Mouse (Mus musculus): ENCODE measurements at regions not wholly inside any gene's neighbourhood (a gene's known extent, or its start where the extent isn't known, plus 50 kb on each side); places are given as distances from the start of the nearest gene placed in this dataset.
A peak's percentile ranks its signal among the peaks of the same experiment; 100 is the strongest.

DNA sequence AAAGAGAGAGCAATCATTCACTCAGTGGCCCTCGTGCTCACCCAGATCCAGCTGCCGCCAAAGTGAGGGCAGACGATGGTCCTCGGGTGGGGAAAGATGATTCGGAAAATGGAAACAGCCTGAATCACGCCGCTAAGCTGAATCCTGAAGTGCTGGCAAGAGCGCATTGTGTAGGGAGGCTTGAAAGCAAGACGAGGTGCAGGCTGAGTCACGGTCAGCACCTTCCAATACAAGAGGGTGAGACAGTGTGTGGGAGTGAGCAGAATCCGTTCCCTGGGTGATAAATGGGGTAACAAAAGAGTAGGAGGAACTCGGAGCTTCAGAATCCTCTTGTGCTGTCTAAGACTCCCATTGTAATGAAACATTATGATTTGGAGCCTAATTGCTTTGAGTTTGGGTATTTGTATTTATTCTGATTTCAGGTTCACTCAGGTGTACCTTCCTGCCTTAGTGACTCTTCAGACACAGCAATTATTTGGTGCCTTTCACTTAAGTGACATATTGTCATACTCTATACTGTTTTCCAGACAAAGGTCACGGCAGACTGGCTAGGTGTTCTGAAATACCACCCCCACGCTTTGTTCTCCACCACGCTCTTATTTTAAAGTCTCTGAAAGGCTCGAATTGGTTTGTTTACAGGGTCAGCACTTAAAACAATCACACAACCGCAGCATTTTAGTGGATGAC lies 70.0 kb downstream of the Mbip start:
- Histone ChIP-seq H3K9me3 (no peaks in the 10 kb centered on the region), H3K27me3 (no peaks in the 10 kb centered on the region), H3K4me1 (no peaks in the 10 kb centered on the region), H3K4me2 (replicated peaks) (no peak overlapping the region), H3K9ac (replicated peaks) (no peak overlapping the region), H3K4me3 (no peak overlapping the region), H3K36me3 (no peaks in the 10 kb centered on the region), H3K27ac (replicated peaks) (no peak overlapping the region)
- 38% methylated on average over 17 of the region's 17 CpGs for WGBS
- no peak for ATAC-seq (replicated peaks)

GRCm38 (mm10) chr12:56265049-56265448 lies 80.6 kb downstream of the Mbip start:
- H3K27me3 ChIP-seq, result no peaks in the 10 kb centered on the region
- no peak overlapping the region for H3K4me2 ChIP-seq (replicated peaks)
- no peak overlapping the region for H3K4me3 ChIP-seq
- no peak overlapping the region for H3K9ac ChIP-seq (replicated peaks)
- no peaks in the 10 kb centered on the region for H3K4me1 ChIP-seq
- H3K9me3 ChIP-seq, result no peaks in the 10 kb centered on the region
- no peak for ATAC-seq (replicated peaks)
- H3K27ac ChIP-seq (replicated peaks), result no peak overlapping the region
- WGBS, result 71% methylated on average over 6 of the region's 6 CpGs
- H3K36me3 ChIP-seq, result no peaks in the 10 kb centered on the region

GRCm38 (mm10) chr12:56261471-56261870 lies 84.2 kb downstream of the Mbip start:
- no peaks in the 10 kb centered on the region for H3K36me3 ChIP-seq
- H3K4me3 ChIP-seq, result no peak overlapping the region
- no peak overlapping the region for H3K4me2 ChIP-seq (replicated peaks)
- H3K9me3 ChIP-seq, result no peaks in the 10 kb centered on the region
- H3K4me1 ChIP-seq, result peaks cover 9% of the 10 kb centered on the region
- H3K27ac ChIP-seq (replicated peaks), result no peak overlapping the region
- H3K27me3 ChIP-seq, result no peaks in the 10 kb centered on the region
- ATAC-seq (replicated peaks), result no peak
- WGBS, result 85% methylated on average over 4 of the region's 4 CpGs
- H3K9ac ChIP-seq (replicated peaks), result no peak overlapping the region

GRCm38 (mm10) chr12:56258401-56259050 lies 87.2 kb downstream of the Mbip start:
- Histone ChIP-seq H3K27me3 (no peaks in the 10 kb centered on the region), H3K4me1 (peaks cover 9% of the 10 kb centered on the region), H3K9ac (replicated peaks) (no peak overlapping the region), H3K9me3 (no peaks in the 10 kb centered on the region), H3K36me3 (no peaks in the 10 kb centered on the region), H3K4me2 (replicated peaks) (no peak overlapping the region), H3K4me3 (no peak overlapping the region), H3K27ac (replicated peaks) (peak overlapping the region; percentile 28; the same call in 1 of the 2 replicates)
- ATAC-seq (replicated peaks), result peak; percentile 69
- WGBS, result 28% methylated on average over 14 of the region's 14 CpGs

- H3K27me3 ChIP-seq, result no peaks in the 10 kb centered on the region
- no peak overlapping the region for H3K27ac ChIP-seq (replicated peaks)
- ATAC-seq (replicated peaks), result no peak
- 89% methylated on average over 11 of the region's 11 CpGs for WGBS
- no peak overlapping the region for H3K4me3 ChIP-seq
- H3K9ac ChIP-seq (replicated peaks), result no peak overlapping the region
- H3K4me2 ChIP-seq (replicated peaks), result no peak overlapping the region
- H3K4me1 ChIP-seq, result peaks cover 9% of the 10 kb centered on the region
- H3K36me3 ChIP-seq, result no peaks in the 10 kb centered on the region
- H3K9me3 ChIP-seq, result no peaks in the 10 kb centered on the region
Observed at GRCm38 (mm10) chr12:56256243-56256881, 89.3 kb downstream of the Mbip start.

DNA sequence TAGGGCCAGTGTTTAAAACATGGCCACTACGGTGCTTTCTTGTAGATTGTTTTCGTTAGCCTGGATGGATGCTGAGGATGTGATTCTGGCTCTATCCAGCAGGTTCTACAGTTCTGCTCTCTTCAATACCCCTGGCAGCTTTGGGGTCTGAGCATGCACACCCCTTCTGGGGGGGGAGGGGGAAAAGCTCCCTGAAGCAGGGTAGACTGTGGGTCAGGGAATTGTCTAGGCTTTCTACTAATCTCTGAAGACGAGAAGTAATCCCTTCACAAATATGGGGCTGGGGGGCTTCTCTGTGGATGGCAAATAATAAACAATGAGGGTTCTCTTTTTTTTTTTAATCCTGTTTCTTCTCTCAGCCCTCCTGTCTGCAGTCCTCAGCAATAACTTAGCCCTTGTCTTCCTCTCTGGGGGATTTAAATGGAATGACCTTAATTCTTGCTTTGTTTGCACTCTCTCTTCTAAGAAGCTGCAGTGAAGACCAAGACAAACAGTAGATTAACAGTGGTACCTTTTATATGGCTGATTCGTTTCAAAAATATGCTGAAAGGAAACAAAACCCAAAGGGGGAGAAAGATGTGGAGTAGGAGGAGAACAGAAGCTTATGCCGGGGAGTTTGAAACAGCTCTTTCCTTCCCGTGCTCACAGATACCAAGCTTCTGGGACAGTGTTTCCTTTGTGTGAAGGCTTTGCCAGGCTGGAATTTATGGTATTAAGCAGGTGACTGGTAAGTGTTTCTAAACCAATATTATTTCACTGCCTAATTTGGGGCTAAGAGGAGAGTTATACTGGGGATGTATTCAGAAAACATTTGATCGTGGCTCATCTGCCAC lies 92.9 kb downstream of the Mbip start:
- H3K4me2 ChIP-seq (replicated peaks), result no peak overlapping the region
- WGBS, result 24% methylated on average over 7 of the region's 7 CpGs
- H3K9ac ChIP-seq (replicated peaks), result no peak overlapping the region
- no peaks in the 10 kb centered on the region for H3K4me1 ChIP-seq
- H3K4me3 ChIP-seq, result no peak overlapping the region
- no peak overlapping the region for H3K27ac ChIP-seq (replicated peaks)
- no peaks in the 10 kb centered on the region for H3K36me3 ChIP-seq
- H3K9me3 ChIP-seq, result no peaks in the 10 kb centered on the region
- H3K27me3 ChIP-seq, result no peaks in the 10 kb centered on the region
- 0 out of 2 replicates have a peak, but pooled peaks have one; percentile 51 for ATAC-seq (replicated peaks)

- no peak overlapping the region for H3K4me2 ChIP-seq (replicated peaks)
- no peaks in the 10 kb centered on the region for H3K4me1 ChIP-seq
- no peak overlapping the region for H3K9ac ChIP-seq (replicated peaks)
- H3K27ac ChIP-seq (replicated peaks), result no peak overlapping the region
- no peaks in the 10 kb centered on the region for H3K36me3 ChIP-seq
- no peak overlapping the region for H3K4me3 ChIP-seq
- ATAC-seq (replicated peaks), result no peak
- whole genome bisulfite sequencing, result 11% methylated on average over 3 of the region's 3 CpGs
- H3K9me3 ChIP-seq, result no peaks in the 10 kb centered on the region
- H3K27me3 ChIP-seq, result no peaks in the 10 kb centered on the region
Observed at GRCm38 (mm10) chr12:56250262-56250661, 95.4 kb downstream of the Mbip start.

- no peaks in the 10 kb centered on the region for H3K36me3 ChIP-seq
- no peak overlapping the region for H3K27ac ChIP-seq (replicated peaks)
- no peaks in the 10 kb centered on the region for H3K4me1 ChIP-seq
- H3K9ac ChIP-seq (replicated peaks), result no peak overlapping the region
- H3K4me2 ChIP-seq (replicated peaks), result no peak overlapping the region
- no peak overlapping the region for H3K4me3 ChIP-seq
- 93% methylated on average over 7 of the region's 7 CpGs for WGBS
- no peaks in the 10 kb centered on the region for H3K27me3 ChIP-seq
- no peak for ATAC-seq (replicated peaks)
- no peaks in the 10 kb centered on the region for H3K9me3 ChIP-seq
Observed at GRCm38 (mm10) chr12:56246406-56246805, 99.3 kb downstream of the Mbip start.

GRCm38 (mm10) chr12:56242803-56243202 lies 102.9 kb downstream of the Mbip start:
- H3K36me3 ChIP-seq, result no peaks in the 10 kb centered on the region
- H3K4me3 ChIP-seq, result no peak overlapping the region
- no peak overlapping the region for H3K9ac ChIP-seq (replicated peaks)
- H3K4me2 ChIP-seq (replicated peaks), result no peak overlapping the region
- H3K27ac ChIP-seq (replicated peaks), result no peak overlapping the region
- no peaks in the 10 kb centered on the region for H3K4me1 ChIP-seq
- H3K27me3 ChIP-seq, result no peaks in the 10 kb centered on the region
- 65% methylated on average over 5 of the region's 5 CpGs for WGBS
- no peaks in the 10 kb centered on the region for H3K9me3 ChIP-seq
- ATAC-seq (replicated peaks), result no peak

DNA sequence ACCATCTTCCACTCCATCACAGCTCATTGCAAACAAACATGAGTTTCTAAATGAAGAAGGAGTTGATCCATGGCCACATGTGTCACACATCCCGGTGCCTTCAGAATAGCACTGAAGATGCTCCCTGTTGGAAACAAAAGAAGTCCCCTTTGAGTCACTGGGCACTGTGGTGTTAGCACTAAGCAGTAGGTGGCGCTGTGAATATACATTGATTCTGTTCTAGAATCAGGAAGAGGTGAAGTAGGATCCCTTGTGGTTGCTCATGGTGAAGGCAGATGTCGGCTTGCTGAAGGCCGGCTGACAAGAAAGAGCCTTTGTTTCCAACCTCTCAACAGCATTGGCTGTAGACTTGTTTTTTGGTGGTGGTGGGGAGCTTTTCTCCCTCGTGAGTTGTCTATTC lies 104.0 kb downstream of the Mbip start:
- H3K36me3 ChIP-seq, result no peaks in the 10 kb centered on the region
- WGBS, result 24% methylated on average over 5 of the region's 5 CpGs
- no peaks in the 10 kb centered on the region for H3K4me1 ChIP-seq
- H3K9ac ChIP-seq (replicated peaks), result no peak overlapping the region
- no peaks in the 10 kb centered on the region for H3K27me3 ChIP-seq
- no peak overlapping the region for H3K4me3 ChIP-seq
- no peak overlapping the region for H3K4me2 ChIP-seq (replicated peaks)
- no peaks in the 10 kb centered on the region for H3K9me3 ChIP-seq
- no peak for ATAC-seq (replicated peaks)
- H3K27ac ChIP-seq (replicated peaks), result no peak overlapping the region

- H3K4me1 ChIP-seq, result no peaks in the 10 kb centered on the region
- ATAC-seq (replicated peaks), result no peak
- no peak overlapping the region for H3K4me3 ChIP-seq
- no peak overlapping the region for H3K27ac ChIP-seq (replicated peaks)
- no peak overlapping the region for H3K4me2 ChIP-seq (replicated peaks)
- H3K36me3 ChIP-seq, result no peaks in the 10 kb centered on the region
- no peaks in the 10 kb centered on the region for H3K27me3 ChIP-seq
- WGBS, result 66% methylated on average over 12 of the region's 12 CpGs
- no peak overlapping the region for H3K9ac ChIP-seq (replicated peaks)
- no peaks in the 10 kb centered on the region for H3K9me3 ChIP-seq
Observed at GRCm38 (mm10) chr12:56240206-56240605, 105.5 kb downstream of the Mbip start.

GRCm38 (mm10) chr12:56234571-56234970 lies 111.1 kb downstream of the Mbip start:
- Histone ChIP-seq H3K27me3 (no peaks in the 10 kb centered on the region), H3K36me3 (no peaks in the 10 kb centered on the region), H3K9me3 (no peaks in the 10 kb centered on the region), H3K9ac (replicated peaks) (no peak overlapping the region), H3K4me1 (no peaks in the 10 kb centered on the region; the same call in 1 of the 2 replicates), H3K4me3 (no peak overlapping the region), H3K4me2 (replicated peaks) (no peak overlapping the region), H3K27ac (replicated peaks) (peak overlapping the region; percentile 46; the same call in 1 of the 2 replicates)
- peak; percentile 87 for ATAC-seq (replicated peaks)
- 51% methylated on average over 6 of the region's 6 CpGs for WGBS

Measured in forebrain, embryonic 15.5 days (tissue).